Mouse (Mus musculus) ovary, postnatal 36 days (tissue): ENCODE measurements around the gene Ccl24.
"Not testable (repeated sequence)": the region's sequence is repeated elsewhere in the genome, so short reads cannot be mapped to it uniquely, and the experiment has no call there.

Source experiments
- DNase-seq: peaks from one replicate; pipeline ENCODE4 v3.0.0; 2022; ENCODE audit warnings: low spot score, mixed read lengths

Ccl24 gene

DNA sequence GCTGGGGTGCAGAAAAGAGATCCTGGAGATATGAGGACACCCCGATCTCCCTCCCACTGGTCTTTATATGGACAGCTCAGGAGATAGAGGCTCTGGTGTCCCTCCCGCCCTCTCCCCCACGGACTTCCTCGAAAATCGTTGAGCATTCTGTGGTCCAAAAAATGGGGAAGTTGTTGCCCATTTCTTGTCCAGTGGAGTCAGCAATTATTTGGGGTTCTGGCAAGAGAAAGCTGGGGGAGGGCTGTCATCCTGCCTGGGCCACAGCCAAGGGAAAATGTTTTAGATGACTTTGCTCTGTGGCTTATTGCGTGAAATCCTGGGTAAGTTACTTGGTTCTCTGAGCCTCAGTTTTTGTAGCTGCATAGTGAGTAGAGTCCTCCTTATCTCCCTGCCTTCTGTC is at the start of gene Ccl24:
Ccl24 (minus strand) TSS at position 44 of the 400 bp plus-strand sequence.
- DNase-seq, result no peak

DNA sequence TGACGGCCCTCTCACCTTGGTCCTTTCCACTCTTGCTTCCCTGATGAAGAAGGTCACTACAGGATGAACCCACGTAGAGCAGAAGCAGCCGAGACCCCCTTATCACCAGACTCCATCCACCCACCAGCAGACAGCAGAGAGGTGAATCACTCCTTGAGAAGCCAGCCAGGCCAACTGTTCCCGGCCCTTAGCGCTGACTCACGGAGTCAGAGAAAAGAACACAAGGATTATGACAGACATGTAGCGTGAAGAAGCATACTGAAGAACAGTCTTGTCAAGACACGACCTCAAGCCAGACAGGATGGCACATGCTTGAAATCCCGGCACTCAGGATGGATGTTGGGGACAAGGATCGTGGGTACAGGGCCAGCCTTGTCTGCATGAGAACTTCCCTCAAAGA is 48.9 kb upstream of the Ccl24 start:
- DNase-seq, result no peak

DNA sequence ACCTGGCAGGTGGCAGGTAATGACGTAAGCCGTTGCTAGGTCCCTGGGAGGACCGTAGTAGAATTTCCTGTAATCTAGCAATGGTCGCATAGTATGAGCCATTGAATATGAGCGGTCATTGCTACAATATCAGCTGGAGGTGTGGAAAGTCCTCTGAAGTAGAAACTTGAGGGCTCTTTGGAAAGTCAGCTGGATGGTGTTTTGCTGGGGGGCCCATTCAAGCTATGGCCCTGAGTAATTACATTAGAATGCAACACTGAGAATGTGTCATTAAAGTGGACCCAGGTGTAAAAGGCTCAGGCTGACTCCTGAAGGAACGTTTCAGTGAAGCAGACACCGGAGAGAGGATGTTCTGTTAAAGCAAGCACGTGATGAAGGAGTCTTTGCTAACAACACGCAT is 47.7 kb upstream of the Ccl24 start:
- no peak for DNase-seq

DNA sequence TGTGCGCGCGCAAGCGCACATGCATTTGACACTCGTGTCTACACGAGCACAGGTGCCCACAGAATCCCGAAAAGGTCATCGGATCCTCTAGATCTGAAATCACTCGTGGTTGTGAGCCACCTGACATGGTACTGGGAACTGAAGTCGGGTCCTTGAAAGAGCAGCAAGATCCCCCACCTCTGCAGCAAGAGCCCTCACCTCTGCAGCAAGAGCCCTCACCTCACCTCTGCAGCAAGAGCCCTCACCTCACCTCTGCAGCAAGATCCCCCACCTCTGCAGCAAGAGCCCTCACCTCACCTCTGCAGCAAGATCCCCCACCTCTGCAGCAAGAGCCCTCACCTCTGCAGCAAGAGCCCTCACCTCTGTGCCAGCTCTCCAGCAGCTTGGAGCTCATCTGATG is 46.9 kb upstream of the Ccl24 start:
- not testable (repeated sequence) for DNase-seq

DNA sequence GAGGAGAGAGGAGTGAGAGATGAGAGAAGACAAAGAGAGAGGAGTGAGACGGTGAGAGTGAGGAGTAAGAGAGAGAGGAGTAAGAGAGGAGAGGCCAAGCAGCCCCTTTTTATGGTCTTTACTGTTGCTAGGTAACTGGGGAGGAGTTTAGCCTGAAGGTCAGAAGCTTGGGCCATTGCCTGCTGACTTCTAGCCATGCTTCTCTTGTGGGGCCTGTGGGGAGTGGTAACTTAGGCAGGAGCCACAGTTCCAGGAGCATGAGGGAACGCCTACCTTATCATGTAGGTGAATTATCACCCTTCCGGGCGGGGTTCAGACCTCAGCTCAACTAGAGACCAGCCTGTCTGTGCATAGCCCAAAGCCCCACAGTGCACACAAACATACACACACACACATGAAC is 36.9 kb upstream of the Ccl24 start:
- no peak for DNase-seq

DNA sequence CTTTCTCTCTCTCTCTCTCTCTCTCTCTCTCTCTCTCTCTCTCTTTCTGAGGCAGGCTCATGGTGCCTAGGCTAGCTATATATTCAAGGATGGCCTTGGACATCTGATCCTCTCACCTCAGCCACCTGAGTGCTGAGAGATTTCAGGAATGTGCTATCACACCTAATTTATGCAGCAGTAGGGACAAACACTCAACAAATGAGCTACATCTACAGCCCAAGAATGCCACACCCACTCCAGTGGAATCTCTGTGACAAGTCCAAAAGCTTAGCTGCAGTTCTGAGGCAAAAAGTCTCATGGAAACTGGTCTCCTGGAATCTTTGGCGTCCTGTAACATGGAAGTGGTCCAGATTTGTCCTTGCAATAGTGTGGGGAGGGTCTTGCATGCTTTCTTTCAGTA is 34.7 kb upstream of the Ccl24 start:
- no peak for DNase-seq

DNA sequence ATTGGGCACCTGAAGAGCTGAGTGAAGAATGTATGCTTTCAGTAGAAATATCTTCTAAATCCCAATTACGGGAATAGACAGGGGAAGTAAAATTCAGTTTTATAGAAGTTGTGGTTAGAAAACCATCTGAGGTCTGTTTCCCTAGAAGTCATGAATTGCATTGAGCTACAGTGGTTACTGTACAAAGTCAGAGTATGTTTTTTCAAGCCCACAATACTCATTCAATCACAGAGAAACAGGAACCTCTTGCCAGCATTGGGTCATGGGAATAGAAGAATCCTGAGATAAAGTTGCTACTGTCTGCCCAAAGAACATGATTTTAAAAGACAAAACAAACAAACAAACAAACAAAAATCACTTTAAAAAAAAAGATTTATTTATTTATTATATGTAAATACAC is 33.9 kb upstream of the Ccl24 start:
- DNase-seq, result not testable (repeated sequence)

DNA sequence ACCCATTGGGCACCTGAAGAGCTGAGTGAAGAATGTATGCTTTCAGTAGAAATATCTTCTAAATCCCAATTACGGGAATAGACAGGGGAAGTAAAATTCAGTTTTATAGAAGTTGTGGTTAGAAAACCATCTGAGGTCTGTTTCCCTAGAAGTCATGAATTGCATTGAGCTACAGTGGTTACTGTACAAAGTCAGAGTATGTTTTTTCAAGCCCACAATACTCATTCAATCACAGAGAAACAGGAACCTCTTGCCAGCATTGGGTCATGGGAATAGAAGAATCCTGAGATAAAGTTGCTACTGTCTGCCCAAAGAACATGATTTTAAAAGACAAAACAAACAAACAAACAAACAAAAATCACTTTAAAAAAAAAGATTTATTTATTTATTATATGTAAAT is 31.8 kb upstream of the Ccl24 start:
- not testable (repeated sequence) for DNase-seq

DNA sequence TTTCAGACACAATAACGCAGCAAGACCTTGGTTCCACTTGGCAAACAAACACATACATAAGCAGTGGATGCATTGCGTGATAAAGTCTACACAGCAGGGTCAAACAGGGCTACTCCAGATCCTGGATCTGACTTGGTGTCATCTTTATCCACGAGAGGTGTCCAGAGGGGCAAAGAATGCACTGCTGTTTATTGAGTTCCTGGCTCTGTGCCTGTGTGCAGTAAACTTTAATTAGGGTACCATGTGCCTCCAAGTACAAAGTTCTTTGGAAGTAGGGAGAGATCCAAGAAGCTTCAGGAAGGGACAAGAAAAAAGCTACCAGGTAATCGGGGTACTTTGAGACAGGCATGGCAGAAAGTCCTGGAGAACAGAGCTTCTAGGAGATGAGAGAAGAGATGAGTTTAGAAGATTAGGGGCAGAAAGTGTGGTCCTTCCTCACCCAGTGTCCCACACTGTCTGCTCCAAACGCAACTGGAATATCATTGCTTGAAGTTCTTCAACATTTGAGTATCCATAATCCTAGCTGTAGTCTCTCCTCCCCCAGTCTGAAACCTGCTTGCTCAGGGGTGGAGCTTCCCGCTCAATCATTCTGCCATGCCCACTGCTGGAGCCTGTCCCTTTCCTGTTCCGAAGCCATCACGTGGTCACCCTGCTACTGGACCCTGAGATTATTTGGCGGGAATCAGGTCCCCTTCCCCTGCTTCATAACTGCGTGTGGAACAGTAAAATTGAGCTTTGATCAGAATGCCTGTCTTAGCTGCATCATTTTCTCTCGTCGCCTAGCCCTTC is 17.3 kb upstream of the Ccl24 start:
- DNase-seq, result no peak

DNA sequence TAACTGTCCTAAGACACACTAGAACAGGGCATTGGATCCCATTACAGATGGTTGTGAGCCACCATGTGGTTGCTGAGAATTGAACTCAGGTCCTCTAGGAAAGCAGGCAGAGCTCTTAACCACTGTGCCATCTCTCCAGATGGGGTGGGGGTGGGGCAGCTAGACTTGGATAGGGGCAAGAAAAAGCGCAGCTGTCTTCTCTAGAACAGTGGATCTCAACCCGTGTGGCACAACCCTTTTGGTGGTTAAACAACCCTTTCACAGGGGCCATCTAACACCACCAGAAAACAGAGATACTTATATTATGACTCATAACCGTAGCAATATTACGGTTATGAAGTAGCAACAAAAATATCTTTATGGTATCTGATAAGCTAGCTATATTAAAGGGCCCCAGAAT is 14.9 kb upstream of the Ccl24 start:
- no peak for DNase-seq

DNA sequence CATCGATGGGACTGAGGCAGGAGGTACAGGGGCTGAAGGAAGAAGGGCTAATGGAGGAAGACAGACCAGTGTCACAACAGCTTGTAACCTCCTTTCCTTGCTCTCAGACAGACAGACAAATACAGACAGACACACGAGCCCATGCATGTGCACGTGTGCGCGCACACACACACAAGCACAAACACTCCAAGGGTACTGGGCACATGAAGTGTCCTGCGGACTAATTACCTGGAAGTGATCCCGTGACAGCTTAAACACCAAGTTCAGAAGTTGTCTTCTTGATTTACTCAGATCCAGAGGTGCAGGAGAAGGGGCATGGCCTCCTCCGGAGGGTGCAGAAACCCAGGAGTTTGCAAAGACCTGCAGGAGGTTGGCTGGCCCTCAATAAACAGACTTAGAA is 12.8 kb upstream of the Ccl24 start:
- no peak for DNase-seq

DNA sequence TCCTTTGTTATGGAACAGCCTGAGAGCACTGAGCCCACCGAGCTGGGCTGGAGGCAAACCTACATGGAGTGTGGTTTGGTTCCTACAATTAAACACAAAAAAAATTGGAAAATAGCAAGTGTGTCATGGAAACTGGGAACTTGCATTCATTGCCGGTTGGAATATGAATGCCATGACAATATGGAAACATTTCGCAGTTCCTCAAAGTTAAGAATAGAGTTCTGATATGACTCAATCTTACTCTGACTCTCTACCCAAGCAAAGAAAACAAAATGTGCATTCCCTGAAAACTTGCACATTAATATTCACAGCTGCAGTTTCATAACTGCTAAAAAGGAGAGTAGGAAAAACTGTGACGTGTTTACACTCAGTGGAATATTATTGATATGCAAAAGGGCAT is 9.5 kb upstream of the Ccl24 start:
- DNase-seq, result no peak

DNA sequence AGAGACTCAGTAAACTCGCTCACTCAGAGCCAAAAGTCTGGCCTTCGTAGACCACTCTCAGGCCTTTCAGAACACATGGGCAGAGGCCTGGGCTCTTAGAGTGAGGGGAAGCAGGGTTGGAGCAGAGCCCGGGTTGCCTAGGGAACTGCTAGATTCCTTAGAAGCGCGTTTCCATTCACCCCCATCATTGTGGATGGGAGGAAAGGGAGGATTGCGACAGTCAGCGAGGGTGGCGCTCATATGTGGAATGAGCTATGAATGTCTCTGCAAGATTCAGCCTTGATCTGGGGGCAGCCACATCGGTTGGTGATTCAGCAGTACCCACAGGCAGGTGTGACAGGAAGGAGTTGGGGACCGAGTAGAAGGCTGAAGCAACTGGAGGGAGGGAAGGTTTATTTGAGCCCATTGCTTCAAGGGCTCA is 6.5 kb upstream of the Ccl24 start:
- no peak for DNase-seq

DNA sequence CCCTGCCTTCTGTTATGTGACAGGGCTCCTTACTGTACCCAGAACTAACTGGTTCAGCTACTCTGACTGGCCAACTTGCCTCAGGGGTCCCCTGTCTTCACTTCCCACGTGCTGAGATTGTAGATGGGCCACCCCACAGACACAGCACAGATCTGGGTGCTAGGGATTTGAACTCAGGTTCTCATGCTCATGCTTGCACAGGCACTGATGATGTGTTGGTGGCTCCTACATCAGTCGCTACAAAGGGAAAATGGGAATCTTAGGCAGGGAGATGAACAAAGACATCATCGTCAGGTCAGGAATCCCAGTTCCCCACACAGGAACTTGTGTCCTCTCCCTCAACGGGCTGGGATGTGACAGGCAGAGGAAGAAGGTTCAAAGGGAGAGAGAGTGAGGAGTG is 3.2 kb upstream of the Ccl24 start:
- DNase-seq, result no peak

DNA sequence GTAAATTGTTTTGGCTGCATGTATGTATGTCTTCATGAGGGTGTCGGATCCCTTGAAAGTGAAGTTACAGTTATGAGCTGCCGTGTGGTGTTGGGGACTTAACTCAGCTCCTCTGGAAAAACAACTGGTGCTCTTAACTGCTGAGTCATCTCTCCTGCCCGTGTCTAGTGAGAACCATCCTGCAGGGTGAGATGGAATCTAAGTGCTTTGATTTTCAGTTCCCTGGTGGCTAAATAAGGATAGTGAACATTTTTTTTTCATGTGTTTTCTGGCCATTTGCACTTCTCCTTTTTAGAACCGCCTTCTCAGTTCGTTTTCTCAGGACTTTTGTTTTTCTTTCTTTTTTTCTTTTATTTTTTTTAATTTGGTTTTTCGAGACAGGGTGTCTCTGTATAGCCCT is 4.2 kb downstream of the Ccl24 start:
- no peak for DNase-seq

DNA sequence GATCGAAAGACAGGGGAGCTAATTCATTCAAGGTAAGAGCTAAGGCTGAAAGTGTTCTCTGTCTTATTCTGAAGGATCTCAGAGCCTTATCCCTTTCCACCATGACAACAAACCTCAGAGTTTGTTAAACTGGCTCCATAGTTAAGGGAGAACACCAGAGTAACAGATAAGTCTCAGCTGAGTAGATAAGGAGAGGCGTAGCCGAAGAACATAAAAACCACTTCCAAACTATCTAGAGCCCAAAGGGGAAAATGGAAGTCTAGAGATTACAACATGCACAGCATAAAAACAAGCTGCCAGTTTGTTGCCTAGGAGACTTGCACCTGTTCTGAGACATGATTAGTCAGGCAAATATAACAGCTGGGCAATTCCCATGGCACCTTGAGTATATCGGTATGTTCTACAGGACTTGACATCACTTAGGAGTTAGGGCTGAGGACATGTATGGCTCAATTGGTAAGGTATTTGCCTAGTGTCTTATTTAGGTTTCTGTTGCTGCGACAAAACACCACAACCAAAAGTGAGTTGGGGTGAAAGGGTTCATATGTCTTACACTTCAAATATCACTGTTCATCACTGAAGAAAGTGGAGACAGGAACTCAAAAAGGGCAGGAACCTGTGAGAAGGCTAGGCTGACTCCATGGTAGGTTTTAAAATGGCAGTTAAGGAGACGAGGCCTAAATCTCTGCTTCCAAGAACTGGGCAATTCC is 5.1 kb downstream of the Ccl24 start:
- DNase-seq, result no peak

DNA sequence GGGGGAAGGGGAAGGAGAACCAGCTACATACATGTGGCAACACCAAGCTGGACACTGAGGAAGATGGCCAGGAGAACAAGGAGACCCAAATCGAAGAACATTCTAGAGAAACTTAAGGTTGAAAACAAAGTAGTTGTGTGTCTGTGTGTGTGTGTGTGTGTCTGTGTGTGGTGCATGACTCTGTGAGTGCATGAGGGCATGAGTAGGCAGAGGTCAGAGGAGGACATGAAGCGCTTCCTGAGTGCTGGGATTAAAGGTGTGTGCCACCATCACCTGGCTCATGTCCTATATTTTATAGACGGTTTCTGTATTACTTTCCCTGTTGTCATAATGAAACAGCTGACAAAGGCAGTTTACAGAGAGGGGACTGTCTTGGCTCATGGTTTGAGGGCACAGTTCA is 9.4 kb downstream of the Ccl24 start, which contains the start of gene Ccl26:
Ccl26 (minus strand) TSS at position 101 of the 400 bp plus-strand sequence.
- DNase-seq, result no peak

DNA sequence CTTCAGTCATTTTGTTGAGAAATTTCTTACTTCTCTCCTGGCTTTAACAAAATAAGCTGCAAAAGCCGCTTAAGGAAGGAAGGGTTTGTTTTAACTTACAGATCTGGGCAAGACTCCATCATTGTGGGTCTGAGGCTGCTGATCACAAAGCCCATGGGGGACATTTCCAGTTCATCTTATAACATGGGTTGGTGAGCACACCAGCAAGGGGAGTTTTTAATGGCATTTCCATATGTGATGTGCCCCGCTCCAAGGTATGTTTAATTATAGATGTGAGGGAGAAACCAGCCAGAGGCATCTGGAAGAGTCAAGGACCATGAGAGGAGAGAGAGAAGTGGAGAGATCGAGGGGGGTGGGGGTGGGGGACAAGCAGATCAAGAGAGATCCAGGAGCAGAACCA is 15.2 kb downstream of the Ccl24 start:
- DNase-seq, result no peak

DNA sequence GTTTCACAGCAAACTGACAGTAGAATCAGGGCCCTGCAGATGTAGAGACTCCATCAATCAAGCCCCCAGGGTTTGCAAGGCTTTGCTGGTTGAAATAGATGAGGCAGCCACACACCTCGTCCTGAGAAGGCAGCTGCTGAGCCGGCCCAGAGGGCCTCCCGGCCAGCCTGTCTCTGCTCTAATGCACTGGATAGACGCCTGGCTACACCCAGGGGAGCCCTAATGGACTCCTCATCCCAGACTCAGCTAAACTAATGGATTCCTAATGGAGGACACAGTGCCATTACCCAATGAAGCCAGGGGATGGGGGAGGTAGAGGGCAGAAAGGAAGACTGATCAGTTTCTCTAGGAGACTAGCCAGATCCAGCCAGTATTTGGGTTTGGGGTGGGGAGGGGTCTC is 15.8 kb downstream of the Ccl24 start:
- DNase-seq, result no peak

DNA sequence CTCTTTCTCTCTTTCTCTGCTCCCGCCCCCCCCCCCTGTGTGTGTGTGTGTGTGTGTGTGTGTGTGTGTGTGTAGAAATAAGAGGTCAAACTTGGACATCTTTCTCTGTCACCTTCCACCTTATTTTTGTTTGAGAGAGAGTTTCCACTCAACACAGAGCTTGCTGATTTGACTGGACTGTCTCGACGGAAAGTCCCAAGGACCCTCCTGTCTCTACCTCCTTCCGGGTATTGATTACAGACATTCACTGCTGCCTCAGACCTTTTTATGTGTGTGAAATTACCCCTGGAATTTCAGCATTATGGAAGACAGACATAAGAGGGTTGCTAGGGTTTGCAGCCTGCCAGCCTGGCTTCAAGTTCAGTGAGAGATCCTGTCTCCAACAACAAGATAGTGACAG is 16.6 kb downstream of the Ccl24 start:
- no peak for DNase-seq

DNA sequence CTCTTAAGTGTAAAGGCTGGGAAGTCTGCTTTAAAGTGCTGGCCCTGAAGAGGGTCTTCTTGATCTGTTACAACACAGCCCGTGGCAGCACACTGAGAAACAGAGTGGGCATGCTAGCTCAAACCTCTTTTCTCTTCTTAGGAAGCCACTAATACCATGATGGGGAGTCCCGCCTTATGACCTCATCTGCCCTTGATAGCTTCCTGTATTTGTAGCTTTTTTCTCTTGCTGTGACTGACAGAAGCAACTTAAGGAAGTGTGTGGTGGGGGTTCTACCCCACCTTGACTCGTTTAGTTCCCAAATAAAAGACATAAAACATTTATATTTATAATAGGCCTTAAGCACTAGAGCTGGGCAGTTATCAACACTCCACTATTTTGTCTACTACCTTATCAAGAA is 21.3 kb downstream of the Ccl24 start:
- DNase-seq, result no peak

DNA sequence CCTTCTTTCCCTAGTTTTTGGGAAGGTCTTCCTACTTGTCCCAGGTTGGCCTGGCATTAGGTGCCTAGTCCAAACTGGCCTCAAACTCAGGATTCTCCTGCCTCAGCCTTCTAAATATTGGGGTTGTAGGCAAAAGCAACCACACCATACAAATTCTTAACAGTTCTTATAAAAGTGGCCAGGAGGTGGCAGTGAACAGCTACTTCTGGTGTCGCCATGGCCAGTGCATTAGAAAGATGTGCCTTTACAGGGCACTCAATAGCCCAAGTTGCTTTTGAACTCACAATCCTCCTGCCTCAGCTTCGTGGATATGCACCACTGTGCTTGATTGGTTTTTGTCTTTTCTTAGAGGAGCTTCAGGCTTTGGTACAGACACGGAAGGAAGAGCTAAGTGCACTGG is 21.9 kb downstream of the Ccl24 start:
- DNase-seq, result no peak

DNA sequence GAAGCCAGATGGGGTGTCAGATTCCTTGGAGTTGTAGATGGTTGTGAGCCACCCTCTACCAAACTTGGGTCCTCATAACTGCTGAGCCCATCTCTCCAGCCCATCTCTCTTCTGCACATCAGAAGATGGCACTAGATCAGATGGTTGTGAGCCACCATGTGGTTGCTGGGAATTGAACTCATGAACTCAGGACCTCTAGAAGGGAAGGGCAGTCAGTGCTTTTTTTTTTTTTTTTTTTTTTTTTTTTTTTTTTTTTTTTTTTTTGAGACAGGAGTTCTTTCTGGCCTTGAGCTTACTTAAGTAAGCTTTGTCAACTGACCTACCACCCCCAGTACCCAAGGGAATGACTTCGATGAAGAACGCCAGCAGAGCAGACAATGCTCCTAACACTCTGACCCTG is 24.9 kb downstream of the Ccl24 start:
- no peak for DNase-seq
